Mouse (Mus musculus) megakaryocyte, embryonic 14.5 days (primary cell): ENCODE data around the gene Gna12. TPM values are rescaled to one million over a fixed set of nuclear protein-coding genes. Genes with fewer than 3 reads are reported as not detected.

ENCODE experiments used
- H3K27me3 ChIP-seq: replicated peaks from 2 replicates; pipeline ENCODE3; 2012; ENCODE audit warnings: inconsistent platforms
- H3K36me3 ChIP-seq: replicated peaks from 2 replicates; pipeline ENCODE3; 2012; ENCODE audit warnings: low read length, inconsistent platforms, mixed read lengths
- H3K4me1 ChIP-seq: 2 replicates; pipeline ENCODE4 v1.6.1; 2012; ENCODE audit warnings: inconsistent platforms
- H3K4me3 ChIP-seq: replicated peaks from 2 replicates; pipeline ENCODE3; 2012; ENCODE audit warnings: moderate library complexity, mild to moderate bottlenecking, inconsistent platforms
- H3K9me3 ChIP-seq: 2 replicates; pipeline ENCODE4 v1.6.1; 2012; ENCODE audit warnings: inconsistent platforms
- FLI1 ChIP-seq: IDR thresholded peaks from 2 replicates; pipeline ENCODE4 v1.6.1; 2012; ENCODE audit warnings: low read length, inconsistent platforms, mixed read lengths
- GATA1 ChIP-seq: IDR thresholded peaks from 3 replicates; pipeline ENCODE4 v1.6.1; 2012; ENCODE audit warnings: mixed read lengths, low read length, inconsistent platforms, borderline replicate concordance
- polyA plus RNA-seq: library from polyadenylated mRNA; stranded (reverse); fragments of >175 nt; gene quantifications from 2 replicates; pipeline ENCODE4 v1.2.3, GENCODE M21; 2012; ENCODE audit warnings: low replicate concordance; ENCODE audit not compliant: insufficient read depth

Gene Gna12
- polyA plus RNA-seq, 1 experiment: 62.1 TPM

- no peak for TF ChIP-seq GATA1
- no peak for TF ChIP-seq FLI1
- Histone ChIP-seq H3K36me3 (no peaks in the 10 kb centered on the region), H3K4me3 (no peak overlapping the region), H3K4me1 (no peaks in the 10 kb centered on the region), H3K9me3 (no peaks in the 10 kb centered on the region), H3K27me3 (peaks cover 6% of the 10 kb centered on the region)
Observed at GRCm38 (mm10) chr5:140857432-140858154, 27.4 kb upstream of the Gna12 start.

DNA sequence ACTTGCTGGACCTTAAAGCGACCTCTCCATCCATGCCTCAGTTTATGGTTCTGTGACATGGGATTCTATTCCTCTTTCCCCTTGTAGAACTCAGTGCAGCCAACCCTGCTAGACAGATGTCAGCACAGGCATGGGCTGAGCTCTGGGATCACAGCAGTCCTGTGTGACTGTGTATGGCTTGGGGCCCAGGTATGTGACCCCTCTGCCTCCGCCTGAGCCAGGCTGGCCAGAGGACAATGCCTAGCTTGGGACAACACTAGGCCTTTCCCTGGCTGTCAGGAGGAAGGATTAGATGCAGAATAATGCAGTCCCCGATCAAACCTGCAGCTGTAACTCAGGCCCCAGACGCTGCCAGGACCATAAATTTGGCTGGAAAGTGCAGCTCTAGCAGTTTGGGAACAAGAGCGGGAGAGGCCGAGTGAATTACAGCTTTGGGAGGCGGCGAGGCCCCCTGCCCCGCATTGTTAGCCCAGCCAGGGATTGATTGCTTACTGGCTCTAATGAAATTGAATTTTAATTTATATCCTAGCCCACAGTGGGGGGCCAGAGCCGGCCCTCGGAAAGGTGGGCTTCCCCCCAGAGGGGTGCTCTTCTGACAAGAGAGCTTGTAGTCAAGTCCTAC, 25.8 kb upstream of the Gna12 start:
- Histone ChIP-seq H3K4me3 (no peak overlapping the region), H3K4me1 (no peaks in the 10 kb centered on the region), H3K36me3 (no peaks in the 10 kb centered on the region), H3K27me3 (peaks cover 6% of the 10 kb centered on the region), H3K9me3 (no peaks in the 10 kb centered on the region)
- TF ChIP-seq GATA1 (no peak), FLI1 (no peak)

GRCm38 (mm10) chr5:140854700-140855099, 24.5 kb upstream of the Gna12 start:
- peaks cover 7% of the 10 kb centered on the region for H3K27me3 ChIP-seq
- H3K4me1 ChIP-seq: no peaks in the 10 kb centered on the region
- no peaks in the 10 kb centered on the region for H3K36me3 ChIP-seq
- no peaks in the 10 kb centered on the region for H3K9me3 ChIP-seq
- TF ChIP-seq FLI1 (no peak), GATA1 (no peak)
- no peak overlapping the region for H3K4me3 ChIP-seq

- TF ChIP-seq GATA1: no peak
- no peak for TF ChIP-seq FLI1
- Histone ChIP-seq H3K4me1 (no peaks in the 10 kb centered on the region), H3K27me3 (peaks cover 14% of the 10 kb centered on the region), H3K4me3 (no peak overlapping the region), H3K9me3 (no peaks in the 10 kb centered on the region), H3K36me3 (no peaks in the 10 kb centered on the region)
Observed at GRCm38 (mm10) chr5:140853723-140854122, 23.5 kb upstream of the Gna12 start.

- Histone ChIP-seq H3K9me3 (no peaks in the 10 kb centered on the region), H3K4me1 (no peaks in the 10 kb centered on the region), H3K4me3 (no peak overlapping the region), H3K36me3 (no peaks in the 10 kb centered on the region), H3K27me3 (peaks cover 11% of the 10 kb centered on the region)
- TF ChIP-seq FLI1: no peak
- no peak for TF ChIP-seq GATA1
Observed at GRCm38 (mm10) chr5:140852435-140852996, 22.3 kb upstream of the Gna12 start.

GRCm38 (mm10) chr5:140847300-140847729, 17.1 kb upstream of the Gna12 start:
- Histone ChIP-seq H3K9me3 (0 out of 2 replicates have a peak, but pooled peaks cover 4% of the 10 kb centered on the region), H3K27me3 (peaks cover 20% of the 10 kb centered on the region), H3K4me1 (no peaks in the 10 kb centered on the region), H3K4me3 (no peak overlapping the region), H3K36me3 (no peaks in the 10 kb centered on the region)
- no peak for TF ChIP-seq FLI1

- TF ChIP-seq FLI1: no peak
- no peak for TF ChIP-seq GATA1
- no peaks in the 10 kb centered on the region for H3K36me3 ChIP-seq
- 0 out of 2 replicates have a peak, but pooled peaks cover 4% of the 10 kb centered on the region for H3K9me3 ChIP-seq
- peaks cover 22% of the 10 kb centered on the region for H3K27me3 ChIP-seq
- no peak overlapping the region for H3K4me3 ChIP-seq
- H3K4me1 ChIP-seq: no peaks in the 10 kb centered on the region
Observed at GRCm38 (mm10) chr5:140841942-140842341, 11.7 kb upstream of the Gna12 start.

DNA sequence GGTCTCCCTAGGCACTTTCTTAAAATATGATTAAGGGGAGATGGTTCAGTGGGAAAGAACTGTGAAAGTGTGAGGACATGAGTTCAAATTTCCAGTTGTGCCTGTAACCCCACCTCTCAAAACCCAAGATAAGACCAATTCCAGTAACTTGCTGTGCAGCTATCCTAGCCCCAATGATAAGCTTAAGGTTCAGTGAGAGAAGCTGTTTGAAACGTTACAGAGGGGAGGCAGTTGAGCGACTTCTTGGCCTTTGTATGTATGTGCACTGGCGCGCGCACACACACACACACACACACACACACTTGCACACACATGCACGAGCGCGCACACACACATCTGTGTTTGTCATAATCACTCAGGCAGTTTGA, 817 bp upstream of the Gna12 start:
- Histone ChIP-seq H3K27me3 (peaks cover 2% of the 10 kb centered on the region), H3K4me3 (peak overlapping the region; percentile 99), H3K9me3 (no peaks in the 10 kb centered on the region), H3K36me3 (peaks cover 2% of the 10 kb centered on the region), H3K4me1 (peaks cover 55% of the 10 kb centered on the region)
- no peak for TF ChIP-seq FLI1
- no peak for TF ChIP-seq GATA1

DNA sequence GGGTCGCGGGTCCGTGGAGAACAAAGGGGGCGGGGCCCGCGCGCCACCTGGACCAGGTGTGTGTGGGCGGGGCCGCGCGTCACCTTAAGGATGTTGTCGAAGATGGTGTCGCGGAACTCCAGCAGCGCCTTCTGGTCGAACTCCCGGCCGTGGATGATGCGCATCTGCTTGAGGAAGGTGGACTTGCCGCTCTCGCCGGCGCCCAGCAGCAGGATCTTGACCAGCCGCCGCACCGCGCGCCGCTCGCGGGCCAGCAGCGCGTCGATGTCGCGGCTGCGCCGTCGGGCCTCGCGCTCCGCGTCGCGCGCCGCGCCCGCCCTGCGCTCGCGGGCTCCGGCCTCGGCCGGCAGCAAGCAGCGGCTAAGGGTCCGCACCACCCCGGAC, 328 bp downstream of the Gna12 start:
- Histone ChIP-seq H3K4me3 (peak overlapping the region; percentile 99), H3K4me1 (peaks cover 61% of the 10 kb centered on the region), H3K27me3 (no peaks in the 10 kb centered on the region), H3K36me3 (peaks cover 7% of the 10 kb centered on the region), H3K9me3 (no peaks in the 10 kb centered on the region)
- no peak for TF ChIP-seq FLI1
- TF ChIP-seq GATA1: no peak
